Comparison of ENCODE assay signal across 7 mouse cellular contexts in the genomic region with DNA sequence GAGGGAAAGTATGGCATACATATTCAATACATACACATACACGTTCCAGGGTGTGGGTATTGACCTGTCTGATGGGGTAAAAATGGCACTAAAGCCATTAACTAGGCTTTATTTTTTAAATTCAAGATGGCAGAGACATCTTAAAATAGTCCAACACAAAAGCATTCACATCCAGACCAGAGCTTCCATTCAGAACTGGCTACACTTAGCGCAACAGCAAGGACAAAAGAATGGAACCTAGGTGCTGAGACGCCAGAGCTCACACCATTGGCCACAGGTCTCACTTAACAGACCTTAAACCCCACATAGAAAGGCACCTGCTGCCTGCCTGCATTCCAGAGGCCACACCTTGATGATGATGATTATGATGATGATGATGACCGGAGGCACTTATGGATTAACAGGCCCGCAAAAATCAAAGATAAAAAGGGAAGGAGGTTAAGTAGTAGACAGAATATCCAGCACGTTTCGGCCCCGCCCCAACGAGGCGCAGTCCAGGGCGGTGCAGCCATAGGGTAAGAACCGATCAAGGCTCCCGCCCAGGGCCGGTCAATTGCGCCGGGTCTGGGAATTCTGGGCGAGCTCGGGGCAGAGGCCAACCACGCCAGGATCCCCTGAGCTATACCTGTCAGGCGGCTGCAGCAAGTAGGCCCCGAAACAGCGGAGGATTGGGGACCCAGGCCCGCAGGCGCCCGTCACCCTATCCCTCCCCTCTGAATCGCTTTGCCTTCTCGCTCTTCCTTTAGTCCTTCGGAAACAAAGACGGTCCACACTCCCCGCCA. TPM values are rescaled to one million over a fixed set of nuclear protein-coding genes. Genes with fewer than 3 reads are reported as not detected.
A peak's percentile ranks its signal among the peaks of the same experiment; 100 is the strongest.
DNase-seq lines count a peak whose midpoint lies in the region; ATAC-seq and TF ChIP-seq lines count a peak whose summit lies in the region.

No protein-coding gene starts in this region.

- peak overlapping the region; percentile 82 for H3K27ac ChIP-seq in gastrocnemius, adult 2 months
- H3K27ac ChIP-seq in kidney, embryonic 14.5 days (ENCODE audit: low read depth, low read length) = peak overlapping the region; percentile 32; the same call in 1 of the 2 replicates
- peak overlapping the region; percentile 41; the same call in 1 of the 2 replicates for H3K27ac ChIP-seq in lung, embryonic 15.5 days

- ATAC-seq in kidney, embryonic 14.5 days (ENCODE audit: low FRiP score, low TSS enrichment) = peak; percentile 80
- ATAC-seq in lung, embryonic 15.5 days (ENCODE audit: borderline replicate concordance, extremely low read depth, low FRiP score, low TSS enrichment) = peak; percentile 87

- peak overlapping the region; percentile 80 for H3K4me3 ChIP-seq in gastrocnemius, adult 2 months
- peak overlapping the region; percentile 84 for H3K4me3 ChIP-seq in kidney, embryonic 14.5 days (ENCODE audit: low read length)
- H3K4me3 ChIP-seq in lung, embryonic 15.5 days = peak overlapping the region; percentile 79

- DNase-seq in 3T3-L1 (ENCODE audit: low read depth, low spot score) = peak; percentile 64
- peak; percentile 68 to 70 for DNase-seq in B cell, adult 2 months
- DNase-seq in c-Kit-positive CD71-positive TER-119-negative erythroid progenitor cells, embryonic 14.5 days (ENCODE audit: low read depth) = peak; percentile 66
- peak; percentile 71 for DNase-seq in gastrocnemius, adult 2 months
- peak; percentile 59 for DNase-seq in ovary, postnatal 36 days (ENCODE audit: low spot score)

- no peaks in the 10 kb centered on the region for H3K9me3 ChIP-seq in kidney, embryonic 14.5 days (ENCODE audit: control insufficient read depth, low read length)
- H3K9me3 ChIP-seq in lung, embryonic 15.5 days = no peaks in the 10 kb centered on the region

- peak overlapping the region; percentile 77 for H3K9ac ChIP-seq in kidney, embryonic 14.5 days (ENCODE audit: low read depth, low read length)
- peak overlapping the region; percentile 81 for H3K9ac ChIP-seq in lung, embryonic 15.5 days

- intact Hi-C loops in gastrocnemius, adult 2 months (cut with DNase I) = loop anchor here (1.0 to 5.0 kb wide), 2 partner anchors 81 to 218 kb away; no protein-coding TSS in a partner anchor

- 0 out of 2 replicates have a peak, but pooled peaks cover 1% of the 10 kb centered on the region for H3K36me3 ChIP-seq in kidney, embryonic 14.5 days (ENCODE audit: control insufficient read depth, insufficient read depth, low read length)
- H3K36me3 ChIP-seq in lung, embryonic 15.5 days = peaks cover under 1% of the 10 kb centered on the region; the same call in 1 of the 2 replicates

- H3K4me2 ChIP-seq in kidney, embryonic 14.5 days (replicated peaks; ENCODE audit: low read depth, low read length) = peak overlapping the region; percentile 48
- peak overlapping the region; percentile 65 for H3K4me2 ChIP-seq in lung, embryonic 15.5 days

- peaks cover 10% of the 10 kb centered on the region for H3K4me1 ChIP-seq in kidney, embryonic 14.5 days (ENCODE audit: control insufficient read depth, insufficient read depth, low read length)
- H3K4me1 ChIP-seq in lung, embryonic 15.5 days = peaks cover 23% of the 10 kb centered on the region

- H3K27me3 ChIP-seq in kidney, embryonic 14.5 days (ENCODE audit: control insufficient read depth, insufficient read depth, low read length) = no peaks in the 10 kb centered on the region
- H3K27me3 ChIP-seq in lung, embryonic 15.5 days = no peaks in the 10 kb centered on the region

- WGBS in kidney, embryonic 14.5 days = 3% methylated on average over 30 of the region's 30 CpGs
- WGBS in lung, embryonic 15.5 days = under 1% methylated on average over 30 of the region's 30 CpGs

- TF ChIP-seq CTCF in gastrocnemius, adult 2 months (IDR thresholded peaks at IDR 0.05) = no peak

RNA-seq across cellular contexts. Expression of a gene that starts 0.6 kb away (rescaled TPM):
- total RNA-seq in gastrocnemius, adult 2 months (2021) = 10 to 100 TPM; 40.3 to 50.5 TPM
- polyA plus RNA-seq in kidney, embryonic 14.5 days (2014; fragmentation: Nextera tagmentation; extraction: Ambion mirVana) = 19.8 and 23.8 TPM in 2 replicates
- 27.8 TPM in 2 replicates for polyA plus RNA-seq in lung, embryonic 15.5 days (2015; fragmentation: Nextera tagmentation; extraction: Ambion mirVana)

RNA-seq across cellular contexts. Expression of a gene that starts 0.7 kb away (rescaled TPM):
- 1 to 10 TPM; 2.4 to 3.2 TPM for total RNA-seq in gastrocnemius, adult 2 months (2021)
- polyA plus RNA-seq in kidney, embryonic 14.5 days (2014; fragmentation: Nextera tagmentation; extraction: Ambion mirVana) = 3.0 and 4.3 TPM in 2 replicates
- polyA plus RNA-seq in lung, embryonic 15.5 days (2015; fragmentation: Nextera tagmentation; extraction: Ambion mirVana) = 3.1 and 3.2 TPM in 2 replicates

Comparison
In these comparisons a context has a peak if more than half of its experiments do, and no peak if none do; other contexts are left out.
1. Peak in every context shown above with its lines: DNase-seq, ATAC-seq, H3K4me3 ChIP-seq and H3K27ac ChIP-seq.
2. H3K27ac ChIP-seq: peak in every context shown above with its lines; median percentile 82 in gastrocnemius, adult 2 months; 41 in lung, embryonic 15.5 days; 32 in kidney, embryonic 14.5 days.